Mouse (Mus musculus) forebrain, embryonic 15.5 days (tissue): ENCODE data around the gene Polr2j. TPM values are rescaled to one million over a fixed set of nuclear protein-coding genes. Genes with fewer than 3 reads are reported as not detected.
"Not testable (repeated sequence)": the region's sequence is repeated elsewhere in the genome, so short reads cannot be mapped to it uniquely, and the experiment has no call there.

Experiments
- ATAC-seq: fragments of 200-750 bp; cut with Nextera tagmentation; replicated peaks from 2 replicates; pipeline ENCODE4 v1.8.0; 2017; ENCODE audit warnings: mild to moderate bottlenecking, moderate TSS enrichment, moderate library complexity
- H3K27ac ChIP-seq: fragments of 300-500 bp; sonication (generic); replicated peaks from 2 replicates; pipeline ENCODE4 v1.5.1; 2015; ENCODE audit warnings: mild to moderate bottlenecking, inconsistent platforms
- H3K27me3 ChIP-seq: fragments of 300-500 bp; sonication (generic); 2 replicates; pipeline ENCODE4 v1.6.1; 2015; ENCODE audit warnings: inconsistent platforms
- H3K36me3 ChIP-seq: fragments of 300-500 bp; sonication (generic); 2 replicates; pipeline ENCODE4 v1.6.1; 2015; ENCODE audit warnings: mild to moderate bottlenecking, inconsistent platforms
- H3K4me1 ChIP-seq: fragments of 300-500 bp; sonication (generic); 2 replicates; pipeline ENCODE4 v1.6.1; 2015; ENCODE audit warnings: inconsistent platforms
- H3K4me2 ChIP-seq: fragments of 300-500 bp; sonication (generic); replicated peaks from 2 replicates; pipeline ENCODE4 v1.6.1; 2015; ENCODE audit warnings: mild to moderate bottlenecking, inconsistent platforms
- H3K4me3 ChIP-seq: fragments of 300-500 bp; sonication (generic); 2 replicates; pipeline ENCODE4 v1.5.1; 2015; ENCODE audit warnings: mild to moderate bottlenecking, inconsistent platforms
- H3K9ac ChIP-seq: fragments of 300-500 bp; sonication (generic); replicated peaks from 2 replicates; pipeline ENCODE4 v1.6.1; 2015; ENCODE audit warnings: mild to moderate bottlenecking, inconsistent platforms
- H3K9me3 ChIP-seq: fragments of 300-500 bp; sonication (generic); 2 replicates; pipeline ENCODE4 v1.6.1; 2016; ENCODE audit warnings: inconsistent platforms
- WGBS: fragments of 180-500 bp; shearing (Covaris S2); methylation state at CpG from one replicate; pipeline ENCODE4 v1.1.7; 2015; ENCODE audit warnings: mixed read lengths; 5-methylcytosine and 5-hydroxymethylcytosine counted together
- polyA plus RNA-seq: library from polyadenylated mRNA; unstranded; fragments of >200 nt; fragmentation: Nextera tagmentation; extraction: Ambion mirVana; gene quantifications from 2 replicates; pipeline ENCODE4 v1.2.1, GENCODE M21; 2015

The Polr2j gene
- polyA plus RNA-seq, 1 experiment from 2014 or later: 230 TPM

DNA sequence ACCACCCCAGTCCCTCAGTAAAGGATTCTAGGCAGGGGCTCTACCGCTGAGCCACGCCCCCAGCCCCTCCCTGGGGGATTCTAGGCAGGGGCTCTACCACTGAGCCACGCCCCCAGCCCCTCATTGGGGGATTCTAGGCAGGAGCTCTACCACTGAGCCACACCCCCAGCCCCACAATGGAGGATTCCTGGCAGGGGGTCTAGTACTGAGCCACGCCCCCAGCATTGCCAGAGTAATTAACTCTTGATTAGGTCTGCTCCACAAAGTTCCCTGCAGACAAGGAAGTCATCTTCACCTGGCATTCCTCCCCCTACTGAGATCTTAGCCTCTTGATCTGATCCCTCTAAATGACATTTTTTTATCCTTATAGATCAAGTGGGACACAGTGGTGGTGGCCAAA is 2.9 kb upstream of the Polr2j start:
- not testable (repeated sequence) for H3K27me3 ChIP-seq, H3K36me3 ChIP-seq, H3K4me3 ChIP-seq, ATAC-seq, H3K9ac ChIP-seq, H3K27ac ChIP-seq, H3K4me2 ChIP-seq, H3K9me3 ChIP-seq
- WGBS: 44% methylated on average over 4 of the region's 4 CpGs
- peaks cover 24% of the 10 kb centered on the region for H3K4me1 ChIP-seq

- Histone ChIP-seq H3K4me3 (peak overlapping the region; percentile 84), H3K4me2 (peak overlapping the region; percentile 85), H3K36me3 (peaks cover 15% of the 10 kb centered on the region), H3K27ac (peak overlapping the region; percentile 79), H3K9ac (peak overlapping the region; percentile 83), H3K4me1 (peaks cover 26% of the 10 kb centered on the region), H3K9me3 (no peaks in the 10 kb centered on the region), H3K27me3 (no peaks in the 10 kb centered on the region)
- WGBS: 0% methylated on average over 22 of the region's 22 CpGs
- peak; percentile 72 for ATAC-seq
These were observed 317 bp downstream of the Polr2j start for GRCm38 (mm10) chr5:136116784-136117112.

- H3K36me3 ChIP-seq: peaks cover 54% of the 10 kb centered on the region
- no peak for ATAC-seq
These were observed 5.7 kb downstream of the Polr2j start for GRCm38 (mm10) chr5:136122165-136122564.

DNA sequence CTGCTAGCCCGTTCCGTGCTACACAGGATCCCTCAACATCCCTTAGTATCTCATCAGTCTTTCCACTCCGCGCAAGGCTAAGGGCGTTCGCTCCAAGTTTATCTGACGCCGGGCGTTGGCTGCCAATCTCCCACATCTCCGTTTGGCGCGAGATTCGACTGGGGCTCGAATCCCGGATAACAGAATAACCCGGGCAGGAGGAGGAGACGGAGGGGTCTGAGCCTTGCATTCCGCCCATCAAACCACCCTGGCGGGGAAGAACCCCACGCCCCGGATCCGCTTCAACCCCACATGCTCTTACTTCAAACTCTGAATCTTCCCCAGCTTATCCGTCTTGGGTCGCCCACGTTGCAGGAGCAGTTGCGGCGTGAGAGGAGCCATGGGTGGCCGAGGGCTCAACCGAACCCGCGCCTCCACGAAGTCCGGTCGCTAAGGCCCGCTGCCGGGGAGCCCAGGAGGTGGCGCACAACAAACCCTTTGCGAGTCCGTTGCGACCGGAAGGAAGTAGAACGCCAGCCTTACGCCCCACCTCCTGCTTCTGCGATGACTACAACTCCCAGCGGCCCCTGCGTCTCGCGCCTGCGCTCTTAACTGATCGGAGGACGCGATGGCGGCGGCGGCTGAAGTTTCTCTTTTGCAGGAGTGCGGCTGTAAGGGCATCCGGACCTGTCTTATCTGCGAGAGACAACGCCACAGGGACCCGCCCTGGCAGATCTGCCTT is 19.3 kb downstream of the Polr2j start, which contains the start of the genes Lrwd1 and Alkbh4:
Gene Lrwd1 (minus strand): TSS at position 504 of the 721 bp plus-strand sequence.
Gene Alkbh4 (plus strand): TSS at position 576 of the 721 bp plus-strand sequence.
- under 1% methylated on average over 60 of the region's 60 CpGs for WGBS
- Histone ChIP-seq H3K4me2 (peak within 1 kb of the TSS; percentile 75), H3K9me3 (no peaks in the 10 kb centered on the region), H3K36me3 (peaks cover 25% of the 10 kb centered on the region), H3K27ac (peak within 1 kb of the TSS; percentile 58; the same call in 1 of the 2 replicates), H3K4me3 (peak within 1 kb of the TSS; percentile 77), H3K4me1 (peaks cover 24% of the 10 kb centered on the region), H3K27me3 (no peaks in the 10 kb centered on the region), H3K9ac (peak within 1 kb of the TSS; percentile 83)
- ATAC-seq: peak; percentile 95

More at GRCm38 (mm10) chr5:136122165-136122564, 5.7 kb downstream of the Polr2j start:
- H3K4me3 ChIP-seq: no peak overlapping the region
- WGBS: 93% methylated on average over 10 of the region's 10 CpGs
- H3K27me3 ChIP-seq: no peaks in the 10 kb centered on the region
- H3K27ac ChIP-seq: no peak overlapping the region
- no peak overlapping the region for H3K4me2 ChIP-seq
- no peaks in the 10 kb centered on the region for H3K9me3 ChIP-seq
- H3K9ac ChIP-seq: no peak overlapping the region
- H3K4me1 ChIP-seq: peaks cover 14% of the 10 kb centered on the region

- ATAC-seq: no peak; the same call in 1 of the 2 replicates
- Histone ChIP-seq H3K9ac (peak overlapping the region; percentile 83), H3K4me3 (peak overlapping the region; percentile 77), H3K4me1 (peaks cover 24% of the 10 kb centered on the region), H3K27ac (0 out of 2 replicates have a peak overlapping the region, but pooled peaks have one; percentile 4), H3K9me3 (no peaks in the 10 kb centered on the region), H3K27me3 (no peaks in the 10 kb centered on the region), H3K36me3 (peaks cover 29% of the 10 kb centered on the region), H3K4me2 (peak overlapping the region; percentile 75)
- WGBS: 8% methylated on average over 20 of the region's 20 CpGs
These were observed 20.0 kb downstream of the Polr2j start for GRCm38 (mm10) chr5:136136292-136136990.

GRCm38 (mm10) chr5:136137658-136138274 is 21.3 kb downstream of the Polr2j start:
- no peaks in the 10 kb centered on the region for H3K27me3 ChIP-seq
- no peak overlapping the region for H3K4me2 ChIP-seq
- H3K4me1 ChIP-seq: peaks cover 24% of the 10 kb centered on the region
- peaks cover 32% of the 10 kb centered on the region for H3K36me3 ChIP-seq
- H3K9ac ChIP-seq: no peak overlapping the region
- 76% methylated on average over 13 of the region's 13 CpGs for WGBS
- no peak overlapping the region for H3K27ac ChIP-seq
- H3K4me3 ChIP-seq: no peak overlapping the region
- no peak for ATAC-seq
- no peaks in the 10 kb centered on the region for H3K9me3 ChIP-seq

- peaks cover 23% of the 10 kb centered on the region for H3K4me1 ChIP-seq
- no peaks in the 10 kb centered on the region for H3K27me3 ChIP-seq
- ATAC-seq: no peak
- no peak overlapping the region for H3K27ac ChIP-seq
- 96% methylated on average over 13 of the region's 13 CpGs for WGBS
- peaks cover 27% of the 10 kb centered on the region for H3K36me3 ChIP-seq
- no peaks in the 10 kb centered on the region for H3K9me3 ChIP-seq
- no peak overlapping the region for H3K4me2 ChIP-seq
- H3K9ac ChIP-seq: no peak overlapping the region
- no peak overlapping the region for H3K4me3 ChIP-seq
These were observed 23.0 kb downstream of the Polr2j start for GRCm38 (mm10) chr5:136139393-136139792.

- ATAC-seq: no peak
- no peak overlapping the region for H3K9ac ChIP-seq
- 95% methylated on average over 10 of the region's 10 CpGs for WGBS
- no peak overlapping the region for H3K4me3 ChIP-seq
- no peaks in the 10 kb centered on the region for H3K9me3 ChIP-seq
- no peak overlapping the region for H3K4me2 ChIP-seq
- no peaks in the 10 kb centered on the region for H3K27me3 ChIP-seq
- H3K4me1 ChIP-seq: peaks cover 17% of the 10 kb centered on the region
- H3K27ac ChIP-seq: no peak overlapping the region
- peaks cover 27% of the 10 kb centered on the region for H3K36me3 ChIP-seq
These were observed 23.6 kb downstream of the Polr2j start for GRCm38 (mm10) chr5:136140057-136140482.

DNA sequence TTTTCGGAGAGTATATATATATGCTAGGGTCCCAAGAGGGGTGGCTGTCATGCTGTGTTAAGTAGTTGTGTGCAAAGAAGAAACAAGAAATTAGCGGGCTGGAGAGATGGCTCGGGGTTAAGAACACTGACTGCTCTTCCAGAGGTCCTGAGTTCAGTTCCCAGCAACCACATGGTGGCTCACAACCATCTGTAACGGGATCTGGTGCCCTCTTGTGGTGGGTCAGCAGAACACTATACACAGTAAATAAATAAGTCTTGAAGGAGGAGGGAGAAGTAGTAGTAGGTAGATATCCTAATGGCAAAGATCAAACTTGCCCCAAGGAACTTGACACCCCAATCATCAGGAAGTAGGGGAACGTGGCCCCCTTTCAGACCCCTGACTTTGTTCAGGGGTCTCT is 26.3 kb downstream of the Polr2j start:
- Histone ChIP-seq H3K9me3 (no peaks in the 10 kb centered on the region), H3K4me2 (no peak overlapping the region), H3K27ac (no peak overlapping the region), H3K27me3 (no peaks in the 10 kb centered on the region), H3K9ac (no peak overlapping the region), H3K4me3 (no peak overlapping the region), H3K36me3 (peaks cover 27% of the 10 kb centered on the region), H3K4me1 (no peaks in the 10 kb centered on the region)
- WGBS: 87% methylated on average over 5 of the region's 5 CpGs
- ATAC-seq: no peak

GRCm38 (mm10) chr5:136143161-136143755 is 26.8 kb downstream of the Polr2j start:
- WGBS: 87% methylated on average over 6 of the region's 6 CpGs
- H3K4me2 ChIP-seq: no peak overlapping the region

DNA sequence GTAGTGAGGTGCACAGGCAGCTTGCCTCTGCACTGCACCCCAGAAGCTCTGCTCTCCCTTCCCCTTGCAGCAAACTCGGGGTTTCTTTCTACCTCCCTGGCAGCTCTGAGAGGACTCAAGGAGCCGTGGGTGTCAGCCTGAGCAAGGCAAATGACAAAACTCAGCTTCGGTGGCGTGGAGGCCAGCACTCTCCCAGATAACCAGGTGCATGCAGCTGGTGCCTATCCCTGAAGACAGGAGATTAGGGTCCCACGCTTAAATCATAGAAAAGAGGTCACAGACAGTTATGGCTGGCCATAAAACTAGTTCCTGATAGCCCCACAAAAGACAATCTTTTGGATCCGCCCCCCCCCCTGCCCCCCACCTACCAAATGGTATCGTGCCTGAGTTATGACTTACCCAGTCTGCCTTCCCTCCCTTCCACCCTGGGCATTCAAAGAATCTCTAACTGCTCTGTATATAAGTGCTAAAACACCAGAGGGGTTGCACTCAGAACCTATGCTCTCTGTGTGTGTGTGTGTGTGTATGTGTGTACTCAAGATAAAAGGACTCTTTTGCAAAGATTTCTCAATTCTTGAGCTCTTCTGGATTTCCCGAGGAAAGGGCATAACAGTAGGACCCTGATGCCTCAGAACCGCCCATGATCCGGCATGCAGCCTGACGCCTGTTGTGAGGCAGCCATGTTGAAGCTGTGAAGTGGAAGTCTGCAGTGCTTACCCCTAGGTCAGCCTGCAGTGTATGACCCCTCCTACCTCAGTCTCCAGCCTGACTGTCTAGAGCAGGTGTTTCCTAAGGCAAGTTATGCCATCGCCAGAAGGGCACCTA is 28.4 kb downstream of the Polr2j start:
- Histone ChIP-seq H3K9me3 (no peaks in the 10 kb centered on the region), H3K36me3 (peaks cover 23% of the 10 kb centered on the region), H3K27ac (no peak overlapping the region), H3K4me2 (no peak overlapping the region), H3K4me1 (no peaks in the 10 kb centered on the region), H3K27me3 (no peaks in the 10 kb centered on the region), H3K9ac (no peak overlapping the region), H3K4me3 (no peak overlapping the region)
- no peak for ATAC-seq
- 73% methylated on average over 12 of the region's 12 CpGs for WGBS

More at GRCm38 (mm10) chr5:136143161-136143755, 26.8 kb downstream of the Polr2j start:
- peaks cover 27% of the 10 kb centered on the region for H3K36me3 ChIP-seq
- H3K4me3 ChIP-seq: no peak overlapping the region
- no peak overlapping the region for H3K27ac ChIP-seq
- H3K9ac ChIP-seq: no peak overlapping the region
- H3K27me3 ChIP-seq: no peaks in the 10 kb centered on the region
- no peaks in the 10 kb centered on the region for H3K4me1 ChIP-seq
- H3K9me3 ChIP-seq: no peaks in the 10 kb centered on the region
- no peak for ATAC-seq
